Mouse (Mus musculus) limb, embryonic 12.5 days (tissue): ENCODE data around the gene Pmepa1. TPM values are rescaled to one million over a fixed set of nuclear protein-coding genes. Genes with fewer than 3 reads are reported as not detected.

Experiments
- ATAC-seq: fragments of 200-750 bp; cut with Nextera tagmentation; 2 replicates; pipeline ENCODE4 v1.8.0; 2017; ENCODE audit warnings: low read depth, moderate TSS enrichment; ENCODE audit not compliant: insufficient number of reproducible peaks, insufficient read depth, low FRiP score, low TSS enrichment
- H3K27ac ChIP-seq: fragments of 300-500 bp; sonication (generic); 2 replicates; pipeline ENCODE4 v1.5.1; 2016; ENCODE audit warnings: mild to moderate bottlenecking, moderate library complexity
- H3K27me3 ChIP-seq: fragments of 300-500 bp; sonication (generic); 2 replicates; pipeline ENCODE4 v1.6.1; 2016; ENCODE audit warnings: mild to moderate bottlenecking, moderate library complexity
- H3K36me3 ChIP-seq: fragments of 300-500 bp; sonication (generic); 2 replicates; pipeline ENCODE4 v1.6.1; 2016; ENCODE audit warnings: mild to moderate bottlenecking, moderate library complexity
- H3K4me1 ChIP-seq: fragments of 300-500 bp; sonication (generic); replicated peaks from 2 replicates; pipeline ENCODE4 v1.6.1; 2016
- H3K4me2 ChIP-seq: fragments of 300-500 bp; sonication (generic); 2 replicates; pipeline ENCODE4 v1.6.1; 2016; ENCODE audit warnings: mild to moderate bottlenecking, moderate library complexity
- H3K4me3 ChIP-seq: fragments of 300-500 bp; sonication (generic); replicated peaks from 2 replicates; pipeline ENCODE4 v1.5.1; 2016; ENCODE audit warnings: mild to moderate bottlenecking
- H3K9ac ChIP-seq: fragments of 300-500 bp; sonication (generic); replicated peaks from 2 replicates; pipeline ENCODE4 v1.6.1; 2016; ENCODE audit warnings: mild to moderate bottlenecking, moderate library complexity
- H3K9me3 ChIP-seq: fragments of 300-500 bp; sonication (generic); 2 replicates; pipeline ENCODE4 v1.6.1; 2016; ENCODE audit warnings: mild to moderate bottlenecking, moderate library complexity
- WGBS: fragments of 180-500 bp; shearing (Covaris S2); methylation state at CpG from one replicate; pipeline ENCODE4 v1.1.7; 2016; 5-methylcytosine and 5-hydroxymethylcytosine counted together
- polyA plus RNA-seq: library from polyadenylated mRNA; unstranded; fragments of >200 nt; fragmentation: Nextera tagmentation; extraction: Ambion mirVana; gene quantifications from 2 replicates; pipeline ENCODE4 v1.2.1, GENCODE M21; 2016

The Pmepa1 gene
- 3.3 and 4.0 TPM in 2 replicates for polyA plus RNA-seq

DNA sequence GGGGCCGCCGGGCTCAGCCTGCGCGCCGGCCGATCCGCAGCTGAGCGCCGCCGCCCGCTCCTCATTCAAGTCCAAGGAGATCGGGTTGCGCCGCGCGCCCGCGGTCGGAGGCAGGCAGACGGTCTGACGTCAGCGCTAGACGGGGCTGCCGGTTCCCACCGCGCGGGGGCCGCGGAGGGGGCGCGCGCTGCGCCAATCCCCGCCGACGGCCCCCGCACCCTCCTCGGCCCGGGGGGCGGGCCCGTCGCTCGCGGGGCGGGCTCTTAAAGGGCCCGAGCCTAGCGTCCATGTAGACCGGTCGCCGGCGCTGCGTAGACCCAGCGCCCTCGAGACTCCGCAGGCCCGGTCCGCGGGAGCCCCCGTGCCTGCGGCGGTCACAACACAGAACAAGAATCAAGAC, at the start of gene Pmepa1:
Gene Pmepa1 (minus strand): TSS at position 125 of the 400 bp plus-strand sequence.
- H3K4me2 ChIP-seq: peak within 1 kb of the TSS; percentile 74
- peak within 1 kb of the TSS; percentile 91 for H3K27ac ChIP-seq
- H3K27me3 ChIP-seq: peaks cover 3% of the 10 kb centered on the region; the same call in 1 of the 2 replicates
- peak within 1 kb of the TSS; percentile 97 for H3K9ac ChIP-seq
- H3K4me3 ChIP-seq: peak within 1 kb of the TSS; percentile 94
- H3K36me3 ChIP-seq: no peaks in the 10 kb centered on the region
- peak; percentile 93 for ATAC-seq
- H3K4me1 ChIP-seq: peaks cover 49% of the 10 kb centered on the region
- under 1% methylated on average over 61 of the region's 61 CpGs for WGBS
- H3K9me3 ChIP-seq: no peaks in the 10 kb centered on the region

DNA sequence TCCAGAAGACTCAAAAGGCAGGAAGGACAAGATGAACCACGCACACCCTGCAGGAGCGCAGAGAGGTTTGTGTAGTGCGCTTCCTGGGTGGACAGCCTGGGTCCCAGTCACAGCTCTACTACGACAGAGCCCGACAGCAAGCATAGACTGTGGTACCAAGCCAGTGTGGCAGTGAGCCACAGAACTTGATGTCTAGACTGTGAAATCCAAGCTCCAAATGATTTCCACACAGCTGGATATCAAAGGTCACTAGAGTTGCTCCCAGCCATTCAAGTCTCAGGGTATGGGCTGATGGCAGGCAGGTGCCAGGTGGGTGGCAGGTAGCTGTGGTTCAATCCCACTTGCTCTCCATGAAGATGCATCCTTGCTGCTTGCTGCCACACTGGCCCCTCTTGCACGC, 45.4 kb upstream of the Pmepa1 start:
- Histone ChIP-seq H3K4me2 (no peak overlapping the region), H3K27me3 (peaks cover 3% of the 10 kb centered on the region; the same call in 1 of the 2 replicates), H3K4me1 (no peaks in the 10 kb centered on the region), H3K4me3 (no peak overlapping the region), H3K9me3 (0 out of 2 replicates have a peak, but pooled peaks cover 2% of the 10 kb centered on the region), H3K9ac (no peak overlapping the region), H3K27ac (no peak overlapping the region), H3K36me3 (no peaks in the 10 kb centered on the region)
- WGBS: 84% methylated on average over 6 of the region's 6 CpGs
- ATAC-seq: no peak

DNA sequence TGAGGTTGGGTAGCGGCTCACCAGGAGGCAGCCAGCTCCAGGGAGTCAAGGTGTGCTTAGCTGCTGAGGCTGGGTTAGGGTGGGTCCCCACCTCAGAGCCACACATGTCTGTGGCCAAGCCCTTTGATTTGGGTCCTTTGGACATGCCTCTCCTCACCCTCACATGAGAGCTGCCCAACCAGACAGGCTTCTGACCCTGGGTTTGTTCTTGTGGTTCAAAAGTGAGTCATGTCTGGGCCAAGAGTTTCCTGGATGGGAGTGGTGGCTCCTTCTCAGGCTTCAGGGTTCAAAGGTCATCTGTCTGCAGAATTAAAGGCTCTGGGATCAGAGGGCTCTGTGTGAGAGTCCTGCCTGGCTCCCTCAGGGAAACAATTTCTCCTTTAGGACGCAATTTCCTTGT, 44.9 kb upstream of the Pmepa1 start:
- no peak overlapping the region for H3K9ac ChIP-seq
- no peak overlapping the region for H3K27ac ChIP-seq
- H3K27me3 ChIP-seq: peaks cover 3% of the 10 kb centered on the region; the same call in 1 of the 2 replicates
- 82% methylated on average over 2 of the region's 2 CpGs for WGBS
- H3K9me3 ChIP-seq: no peaks in the 10 kb centered on the region
- no peak for ATAC-seq
- H3K4me3 ChIP-seq: no peak overlapping the region
- H3K4me1 ChIP-seq: no peaks in the 10 kb centered on the region
- no peaks in the 10 kb centered on the region for H3K36me3 ChIP-seq
- H3K4me2 ChIP-seq: no peak overlapping the region

DNA sequence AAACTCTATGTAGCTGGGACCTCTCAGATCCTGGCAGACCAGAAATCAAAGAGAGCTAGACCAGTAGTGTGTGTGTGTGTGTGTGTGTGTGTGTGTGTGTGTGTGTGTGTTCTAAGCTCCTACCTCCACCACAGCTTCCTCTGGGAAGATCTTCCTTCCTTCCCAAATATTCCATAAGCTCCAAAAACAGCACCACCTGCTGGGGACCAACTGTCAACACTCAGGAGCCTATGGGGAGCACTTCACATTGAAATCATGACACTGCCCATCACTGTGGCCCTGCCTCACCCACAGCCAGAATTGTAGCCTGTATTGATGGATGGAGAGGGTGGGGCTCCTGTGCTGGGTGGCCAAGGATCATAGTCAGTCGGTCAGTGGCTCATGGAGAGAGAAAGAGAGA, 38.0 kb upstream of the Pmepa1 start:
- no peak overlapping the region for H3K4me3 ChIP-seq
- 100% methylated on average over 1 of the region's 1 CpGs for WGBS
- H3K27ac ChIP-seq: no peak overlapping the region
- H3K36me3 ChIP-seq: no peaks in the 10 kb centered on the region
- no peak for ATAC-seq
- H3K27me3 ChIP-seq: peaks cover 2% of the 10 kb centered on the region; the same call in 1 of the 2 replicates
- no peaks in the 10 kb centered on the region for H3K4me1 ChIP-seq
- no peaks in the 10 kb centered on the region for H3K9me3 ChIP-seq
- no peak overlapping the region for H3K4me2 ChIP-seq
- no peak overlapping the region for H3K9ac ChIP-seq

DNA sequence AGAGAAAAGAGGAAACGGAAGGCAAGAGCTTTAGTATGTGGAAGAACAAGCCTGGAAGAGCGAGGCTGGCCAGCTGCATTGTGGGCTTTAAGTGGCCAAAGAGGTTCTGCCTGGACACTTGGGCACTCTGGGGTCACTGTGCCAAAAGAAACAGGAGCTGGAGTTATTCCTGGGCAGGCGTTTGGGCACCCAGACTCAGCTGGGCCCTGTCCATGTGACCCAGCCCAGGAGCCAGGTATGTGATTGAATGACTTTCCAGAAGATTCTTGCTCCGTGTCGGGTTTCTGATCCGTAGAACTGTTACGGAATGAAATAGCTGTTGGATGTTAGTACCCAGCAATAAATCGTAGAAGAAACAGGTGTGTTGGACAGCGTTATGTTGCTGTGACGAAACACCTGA, 32.2 kb upstream of the Pmepa1 start:
- Histone ChIP-seq H3K4me3 (no peak overlapping the region), H3K9me3 (0 out of 2 replicates have a peak, but pooled peaks cover 5% of the 10 kb centered on the region), H3K27ac (no peak overlapping the region), H3K27me3 (peaks cover 28% of the 10 kb centered on the region), H3K4me2 (no peak overlapping the region), H3K36me3 (no peaks in the 10 kb centered on the region), H3K9ac (no peak overlapping the region), H3K4me1 (peaks cover 16% of the 10 kb centered on the region)
- no peak for ATAC-seq
- WGBS: 88% methylated on average over 10 of the region's 10 CpGs

DNA sequence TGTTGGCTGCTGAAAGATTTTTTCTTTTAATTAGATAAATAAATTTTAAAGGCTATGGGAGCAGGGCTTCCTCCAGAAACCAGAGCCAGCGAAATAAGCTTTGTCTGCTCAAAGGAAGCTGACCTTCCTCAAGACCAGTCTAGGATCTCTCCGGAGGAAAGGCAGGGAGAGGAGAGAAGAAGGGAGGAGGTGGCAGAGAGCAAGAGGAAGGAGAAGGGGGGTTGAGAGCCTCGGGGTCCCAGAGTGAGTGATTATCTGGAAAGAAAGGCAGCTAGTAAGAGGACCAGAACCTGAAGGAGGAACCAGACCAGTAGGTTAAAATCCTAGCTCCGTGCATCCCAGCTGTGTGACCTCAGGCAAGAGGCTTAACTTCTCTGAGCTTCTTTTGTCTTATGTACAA, 31.7 kb upstream of the Pmepa1 start:
- 26% methylated on average over 4 of the region's 4 CpGs for WGBS
- Histone ChIP-seq H3K36me3 (no peaks in the 10 kb centered on the region), H3K4me2 (peak overlapping the region; percentile 53), H3K27me3 (peaks cover 28% of the 10 kb centered on the region), H3K4me1 (peaks cover 16% of the 10 kb centered on the region), H3K9ac (0 out of 2 replicates have a peak overlapping the region, but pooled peaks have one; percentile 27), H3K4me3 (peak overlapping the region; percentile 18; the same call in 1 of the 2 replicates), H3K9me3 (0 out of 2 replicates have a peak, but pooled peaks cover 5% of the 10 kb centered on the region), H3K27ac (no peak overlapping the region)
- peak; percentile 2; the same call in 1 of the 2 replicates for ATAC-seq

DNA sequence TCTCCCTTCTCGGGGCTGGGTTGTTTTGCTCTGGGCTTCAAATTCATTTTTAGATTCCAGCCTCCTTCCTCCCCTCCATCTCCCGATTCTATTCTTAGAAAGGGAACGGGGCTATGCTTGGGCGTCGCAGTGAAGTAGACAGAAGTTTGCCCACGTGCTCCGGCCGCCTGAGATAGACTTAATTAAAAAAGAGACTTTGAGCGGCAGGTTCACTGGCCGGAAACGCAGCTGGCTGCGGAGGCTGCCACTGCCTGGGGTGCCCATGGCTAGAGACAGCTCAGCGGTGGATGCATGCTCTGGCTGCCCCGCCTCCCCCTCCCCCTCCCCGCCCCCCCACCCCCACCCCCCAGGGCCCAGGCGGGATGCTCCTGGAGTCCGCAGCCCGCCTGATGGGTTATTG, 31.2 kb upstream of the Pmepa1 start:
- Histone ChIP-seq H3K9me3 (0 out of 2 replicates have a peak, but pooled peaks cover 5% of the 10 kb centered on the region), H3K4me1 (peaks cover 16% of the 10 kb centered on the region), H3K4me2 (peak overlapping the region; percentile 53), H3K4me3 (peak overlapping the region; percentile 18), H3K36me3 (no peaks in the 10 kb centered on the region), H3K9ac (0 out of 2 replicates have a peak overlapping the region, but pooled peaks have one; percentile 27), H3K27me3 (peaks cover 28% of the 10 kb centered on the region), H3K27ac (no peak overlapping the region)
- 3% methylated on average over 15 of the region's 18 CpGs for WGBS
- peak; percentile 50; the same call in 1 of the 2 replicates for ATAC-seq

DNA sequence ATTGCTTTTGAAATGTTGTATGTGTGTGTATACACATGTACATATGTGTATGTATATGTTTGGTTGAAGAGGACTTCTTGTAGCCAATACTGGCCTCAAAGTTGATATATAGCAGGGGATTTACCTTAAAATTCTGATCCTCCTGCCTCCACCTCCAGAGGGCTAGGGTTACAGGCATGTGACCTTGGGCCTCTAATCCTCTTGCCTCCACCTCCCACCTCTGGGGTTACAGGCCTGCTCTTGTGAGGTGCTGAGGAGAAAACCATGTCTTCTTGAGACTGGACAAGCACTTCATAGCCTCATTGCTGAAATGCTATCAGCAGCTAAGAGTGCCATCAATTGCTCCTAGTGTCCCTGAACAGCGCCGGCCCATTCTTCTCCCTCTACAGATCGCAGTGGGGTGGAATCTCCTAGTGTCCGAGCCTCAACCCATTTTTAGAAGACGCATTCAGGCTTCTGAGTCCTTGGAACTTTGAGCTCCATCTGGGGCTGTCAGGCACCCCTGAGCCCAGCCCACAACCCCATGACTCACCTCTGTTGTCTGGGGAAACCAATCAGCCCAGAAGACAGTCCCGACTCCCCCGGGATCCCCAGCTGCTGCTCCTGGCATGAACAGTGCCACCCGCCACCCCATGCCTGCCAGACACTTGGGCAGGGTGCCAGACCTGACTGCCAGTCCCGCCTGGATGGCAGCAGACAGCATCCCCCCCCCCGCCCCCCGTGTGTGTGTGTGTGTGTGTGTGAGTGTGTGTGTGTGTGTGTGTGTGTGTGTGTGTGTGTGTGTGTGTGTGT, 30.6 kb upstream of the Pmepa1 start:
- Histone ChIP-seq H3K9ac (no peak overlapping the region), H3K27ac (no peak overlapping the region), H3K36me3 (no peaks in the 10 kb centered on the region), H3K4me3 (no peak overlapping the region), H3K4me2 (peak overlapping the region; percentile 53), H3K4me1 (peaks cover 16% of the 10 kb centered on the region), H3K27me3 (peaks cover 28% of the 10 kb centered on the region), H3K9me3 (0 out of 2 replicates have a peak, but pooled peaks cover 5% of the 10 kb centered on the region)
- 47% methylated on average over 9 of the region's 11 CpGs for WGBS
- ATAC-seq: no peak

DNA sequence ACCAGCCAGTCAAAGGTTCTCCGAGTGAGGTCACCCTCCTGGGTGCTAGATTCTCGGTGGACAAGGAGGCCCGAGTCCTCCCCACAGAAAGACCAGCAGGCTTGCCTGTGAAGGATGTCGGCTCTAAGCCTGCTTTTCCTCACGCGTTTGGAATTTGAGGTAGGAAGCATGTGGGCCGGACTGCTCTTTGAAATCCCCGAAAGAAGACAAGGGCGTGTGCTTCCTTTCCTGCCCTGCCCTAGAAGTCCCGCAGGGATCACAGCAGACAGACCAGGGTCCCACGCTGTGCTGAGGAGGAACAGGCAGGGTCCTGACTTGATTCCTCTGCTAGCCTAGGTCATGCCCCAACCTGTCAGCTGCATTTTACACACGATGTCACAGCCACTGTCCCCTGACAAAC, 28.7 kb upstream of the Pmepa1 start:
- H3K4me1 ChIP-seq: peaks cover 16% of the 10 kb centered on the region
- H3K9me3 ChIP-seq: 0 out of 2 replicates have a peak, but pooled peaks cover 5% of the 10 kb centered on the region
- H3K27me3 ChIP-seq: peaks cover 28% of the 10 kb centered on the region
- WGBS: 33% methylated on average over 12 of the region's 12 CpGs
- no peak overlapping the region for H3K9ac ChIP-seq
- no peak overlapping the region for H3K4me3 ChIP-seq
- no peak overlapping the region for H3K4me2 ChIP-seq
- no peak overlapping the region for H3K27ac ChIP-seq
- no peaks in the 10 kb centered on the region for H3K36me3 ChIP-seq
- ATAC-seq: no peak

DNA sequence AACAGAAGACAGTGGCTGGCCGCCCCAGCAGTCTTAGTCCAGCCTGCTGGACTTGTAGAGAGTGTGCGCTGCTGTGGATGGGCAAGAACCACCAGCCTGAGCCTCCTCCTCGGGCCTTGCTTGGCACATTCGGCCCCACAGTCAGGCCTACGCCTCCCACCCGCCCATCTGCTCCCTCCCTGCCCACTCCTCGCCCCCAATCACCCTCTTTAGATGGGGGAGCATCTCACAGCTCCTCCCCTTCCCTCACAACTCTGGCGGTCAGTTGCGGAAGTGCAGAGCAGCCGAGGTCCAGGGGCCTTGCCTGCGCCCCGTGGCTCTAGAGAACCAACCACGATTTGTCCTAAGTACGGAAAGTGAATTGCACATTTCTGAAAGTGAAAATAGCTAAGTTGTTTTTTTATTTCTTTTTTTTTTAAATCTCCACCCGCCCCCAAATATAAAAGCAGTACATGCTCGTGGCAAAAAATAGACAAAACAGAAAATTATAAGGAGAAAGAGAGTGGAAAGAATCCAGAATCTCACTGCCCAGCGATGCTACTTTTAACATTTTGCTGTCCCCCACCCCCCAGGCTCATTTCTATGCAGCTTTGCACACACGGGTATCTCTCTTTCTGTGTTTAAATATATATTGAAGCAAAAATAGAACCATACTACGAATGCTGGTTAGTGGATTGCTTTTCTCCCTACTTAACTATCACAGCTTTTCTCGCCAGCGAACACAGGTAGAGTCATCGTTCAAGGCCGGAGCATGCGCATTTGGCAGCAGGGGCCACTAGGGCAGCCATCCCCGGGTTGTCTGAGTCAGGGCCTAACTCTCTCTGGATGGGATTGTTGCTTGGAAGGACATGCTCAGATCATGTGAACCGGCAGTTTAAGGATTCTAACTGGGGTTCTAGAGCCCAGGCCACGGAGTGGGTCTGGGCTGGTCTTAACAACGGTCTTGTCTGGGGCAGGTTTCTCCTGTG, 24.6 kb upstream of the Pmepa1 start:
- no peaks in the 10 kb centered on the region for H3K36me3 ChIP-seq
- H3K4me1 ChIP-seq: no peaks in the 10 kb centered on the region
- ATAC-seq: no peak
- H3K27me3 ChIP-seq: peaks cover 19% of the 10 kb centered on the region
- no peak overlapping the region for H3K4me3 ChIP-seq
- no peak overlapping the region for H3K9ac ChIP-seq
- 0 out of 2 replicates have a peak, but pooled peaks cover 6% of the 10 kb centered on the region for H3K9me3 ChIP-seq
- H3K4me2 ChIP-seq: no peak overlapping the region
- 69% methylated on average over 28 of the region's 28 CpGs for WGBS
- H3K27ac ChIP-seq: no peak overlapping the region

DNA sequence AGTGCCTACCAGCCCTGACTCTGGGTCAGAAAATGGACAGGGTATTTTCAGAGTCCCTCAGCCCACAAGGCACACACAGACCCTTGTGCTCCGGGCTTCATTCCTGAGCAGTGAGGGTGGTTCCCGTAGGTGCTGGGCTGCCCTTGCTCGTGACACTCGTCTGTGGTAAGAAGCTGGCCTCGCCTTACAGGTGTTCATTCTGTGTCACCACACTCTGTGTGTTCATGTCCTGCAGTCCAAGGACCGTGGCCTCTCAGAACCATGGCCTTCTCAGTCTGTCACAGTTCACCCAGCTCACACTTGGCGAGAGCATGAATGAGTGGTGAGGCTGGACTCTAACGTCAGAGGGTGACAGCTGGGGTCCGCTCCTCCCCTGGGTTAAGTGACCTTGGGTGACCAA, 20.1 kb upstream of the Pmepa1 start:
- WGBS: 89% methylated on average over 9 of the region's 9 CpGs
- H3K36me3 ChIP-seq: no peaks in the 10 kb centered on the region
- 0 out of 2 replicates have a peak, but pooled peaks cover 6% of the 10 kb centered on the region for H3K9me3 ChIP-seq
- H3K9ac ChIP-seq: no peak overlapping the region
- no peak overlapping the region for H3K4me3 ChIP-seq
- no peak for ATAC-seq
- no peak overlapping the region for H3K4me2 ChIP-seq
- H3K4me1 ChIP-seq: no peaks in the 10 kb centered on the region
- no peak overlapping the region for H3K27ac ChIP-seq
- no peaks in the 10 kb centered on the region for H3K27me3 ChIP-seq
